Mouse (Mus musculus) layer of hippocampus, adult 2 months (tissue): ENCODE measurements at regions not wholly inside any gene's neighbourhood (a gene's known extent, or its start where the extent isn't known, plus 50 kb on each side); places are given as distances from the start of the nearest gene placed in this dataset.
A peak's percentile ranks its signal among the peaks of the same experiment; 100 is the strongest.

Source experiments
- DNase-seq, 2 experiments: peaks; one replicate each; pipeline ENCODE4 v3.0.0; 2022; ENCODE audit warnings: low spot score in 2 of 2
- H3K27ac ChIP-seq: fragments of 200-600 bp; 2 replicates; pipeline ENCODE4 v1.8.1; 2022
- H3K4me3 ChIP-seq: fragments of 200-600 bp; 2 replicates; pipeline ENCODE4 v1.8.1; 2022; ENCODE audit warnings: mild to moderate bottlenecking
- CTCF ChIP-seq: fragments of 200-600 bp; conservative IDR thresholded peaks from 2 replicates; pipeline ENCODE4 v1.8.1; 2022; ENCODE audit warnings: antibody characterized with exemption, mild to moderate bottlenecking, moderate library complexity

DNA sequence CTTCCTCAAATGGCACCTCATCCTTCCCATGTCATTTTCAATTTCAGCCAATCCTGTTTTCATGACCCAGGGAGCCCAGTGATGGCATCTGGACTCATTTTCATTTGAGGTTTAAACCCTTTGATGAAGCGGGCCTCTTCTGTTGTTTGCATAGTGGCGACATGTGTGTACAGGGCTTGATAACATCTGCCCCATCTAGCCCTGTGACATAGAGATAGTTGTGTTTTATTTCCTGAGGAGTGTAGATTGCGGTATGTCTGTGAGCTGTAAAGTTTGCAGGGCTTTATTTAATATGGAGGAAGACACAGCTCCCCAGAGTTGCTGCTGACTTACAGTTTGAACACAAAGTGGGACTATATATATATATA lies 92.9 kb downstream of the Gm815 start:
- Histone ChIP-seq H3K4me3 (no peak overlapping the region), H3K27ac (no peak overlapping the region)
- TF ChIP-seq CTCF: no peak
- DNase-seq: no peak

DNA sequence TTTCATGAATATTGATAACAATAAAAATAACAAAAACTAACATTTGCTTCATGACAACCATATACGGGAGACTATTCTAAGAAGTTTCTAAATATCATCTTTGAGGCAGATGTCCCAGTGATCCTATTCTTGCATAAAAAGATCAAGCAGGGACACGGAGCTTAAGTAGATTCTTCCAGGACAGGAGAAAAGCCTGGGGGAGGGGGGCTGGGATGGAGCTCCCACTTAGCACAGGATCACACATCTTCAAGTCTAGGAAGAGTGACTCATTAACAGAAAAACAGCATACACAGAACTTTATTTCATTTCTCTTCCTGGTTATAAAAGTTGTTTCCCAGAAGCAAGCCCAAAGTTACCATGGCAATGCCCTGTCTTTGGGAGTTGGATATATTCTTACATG lies 93.6 kb downstream of the Gm815 start:
- H3K27ac ChIP-seq: no peak overlapping the region
- no peak for DNase-seq

DNA sequence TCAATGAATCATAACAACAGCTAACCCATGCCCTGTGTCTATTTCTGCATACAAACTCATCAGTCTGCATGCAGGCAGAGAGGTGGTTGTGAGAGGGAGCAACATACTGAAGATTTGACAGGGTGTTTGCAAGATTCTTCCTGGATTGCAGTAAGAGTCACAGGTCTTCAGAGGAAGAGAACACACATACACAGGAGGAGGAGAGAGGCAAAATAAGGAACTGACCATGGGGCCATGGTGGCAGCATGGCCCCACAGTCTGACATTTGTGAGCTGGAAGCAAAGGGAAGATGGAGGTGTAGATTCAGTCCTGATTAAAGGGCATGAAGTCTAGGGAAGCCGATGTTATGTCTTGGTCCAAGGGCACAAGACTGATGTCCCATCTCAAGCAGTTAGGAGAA lies 101.0 kb downstream of the Gm815 start:
- Histone ChIP-seq H3K27ac (0 out of 2 replicates have a peak overlapping the region, but pooled peaks have one; percentile 43), H3K4me3 (no peak overlapping the region)
- no peak for TF ChIP-seq CTCF
- no peak for DNase-seq

More for the DNA sequence above, 93.6 kb downstream of the Gm815 start:
- H3K4me3 ChIP-seq: no peak overlapping the region
- no peak for TF ChIP-seq CTCF

DNA sequence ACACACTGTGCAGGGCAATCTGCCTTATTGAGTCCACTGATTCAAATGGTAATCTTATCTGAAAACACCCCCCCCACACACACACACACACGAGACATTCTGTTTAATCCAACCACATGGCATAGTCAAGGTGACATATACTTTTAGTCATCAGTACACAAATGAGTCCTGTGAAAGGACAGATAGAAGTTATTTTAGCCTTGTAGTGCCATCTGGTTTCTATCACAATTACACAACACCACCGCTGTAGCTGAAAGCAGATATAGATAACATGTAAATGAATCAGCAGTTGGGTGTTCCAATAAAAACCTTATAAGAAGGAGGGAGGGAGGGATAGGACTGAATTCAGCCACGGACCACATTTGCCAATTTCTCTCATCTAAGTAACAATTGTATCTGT lies 101.5 kb downstream of the Gm815 start:
- no peak for TF ChIP-seq CTCF
- no peak overlapping the region for H3K27ac ChIP-seq
- H3K4me3 ChIP-seq: no peak overlapping the region
- DNase-seq: peak in 1 of 2 experiments; percentile 23

DNA sequence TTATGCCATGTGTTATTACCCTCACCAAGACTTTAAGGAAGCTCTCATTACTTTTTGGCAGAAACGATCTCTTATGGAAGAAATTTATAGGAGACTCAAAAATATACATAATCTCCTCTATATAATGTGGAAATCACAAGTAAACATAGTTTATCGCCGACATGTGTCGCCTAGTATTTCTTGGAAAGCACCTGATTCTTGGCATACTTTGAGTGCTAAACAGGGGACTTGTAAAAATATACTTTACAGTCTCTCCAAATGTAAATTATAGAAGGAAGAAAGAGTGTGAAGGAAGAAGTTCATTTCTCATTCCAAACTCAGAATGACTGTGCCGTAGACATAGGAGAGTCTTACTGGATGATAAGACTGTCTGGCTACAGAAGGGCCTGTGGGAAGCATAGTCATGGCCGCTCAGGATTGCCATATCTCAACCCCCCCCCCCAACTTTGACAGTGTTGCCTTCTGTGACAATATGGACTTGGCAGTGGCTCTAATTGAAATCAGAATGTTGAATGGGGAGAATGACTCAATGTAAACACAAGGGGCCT lies 102.3 kb downstream of the Gm815 start:
- H3K27ac ChIP-seq: no peak overlapping the region
- no peak overlapping the region for H3K4me3 ChIP-seq
- TF ChIP-seq CTCF: no peak
- no peak for DNase-seq

DNA sequence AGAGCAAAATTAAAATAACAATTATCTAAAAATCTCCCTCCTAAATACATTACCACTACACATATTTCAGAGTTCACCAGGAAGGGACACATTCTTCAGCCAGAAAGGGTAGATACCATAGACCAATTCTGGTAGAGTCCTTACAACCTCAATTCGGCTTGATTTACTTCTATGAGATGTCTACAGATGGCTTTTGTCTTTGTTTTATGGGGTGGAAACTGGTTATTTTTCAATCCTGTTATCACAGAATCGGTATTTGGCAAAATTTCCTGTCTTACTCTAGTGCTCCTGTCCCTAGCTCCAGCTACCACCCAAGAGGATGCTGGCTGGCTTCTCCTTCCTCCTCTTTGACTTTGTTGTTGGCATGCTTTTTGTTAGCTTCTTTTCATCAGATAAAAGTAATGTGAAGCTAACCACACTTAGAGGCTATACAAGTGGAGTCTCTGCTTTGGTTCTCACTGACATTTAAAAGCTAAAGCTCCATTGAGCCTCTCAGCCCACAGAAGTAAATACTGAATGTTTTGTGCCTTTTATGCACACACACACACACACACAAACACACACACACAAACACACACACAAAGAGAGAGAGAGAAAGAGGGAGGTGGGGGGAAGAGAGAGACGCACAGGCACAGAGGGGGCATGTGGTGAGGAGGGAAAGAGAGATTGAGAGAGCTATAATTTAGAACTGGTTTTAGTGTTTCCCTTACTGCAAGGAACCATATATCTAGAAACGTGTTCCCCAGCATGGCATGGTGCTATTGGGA lies 109.1 kb downstream of the Gm815 start:
- no peak for TF ChIP-seq CTCF
- Histone ChIP-seq H3K4me3 (no peak overlapping the region), H3K27ac (peak overlapping the region; percentile 46; the same call in 1 of the 2 replicates)
- DNase-seq: no peak

DNA sequence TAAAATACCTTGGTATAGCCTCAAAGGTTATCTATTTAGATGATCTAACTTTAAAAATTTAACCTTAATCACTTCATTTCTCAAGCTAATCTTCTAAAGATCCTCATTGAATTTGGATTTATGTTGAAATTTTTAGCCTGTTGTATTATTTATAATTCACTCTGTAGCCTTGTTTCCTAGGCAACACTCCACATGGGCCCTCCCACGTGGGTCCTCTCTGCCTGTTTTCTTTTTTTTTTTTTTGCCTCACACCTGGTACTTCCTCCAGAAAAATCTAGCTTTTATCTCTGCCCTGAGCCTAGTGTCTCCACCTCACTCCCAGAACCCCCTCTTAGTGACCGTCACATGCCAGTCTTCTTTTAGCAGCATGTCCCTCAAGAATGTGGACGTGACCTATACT lies 113.9 kb downstream of the Gm815 start:
- Histone ChIP-seq H3K4me3 (no peak overlapping the region), H3K27ac (peak overlapping the region; percentile 87)
- DNase-seq: peak in 1 of 2 experiments; percentile 31
- TF ChIP-seq CTCF: no peak

DNA sequence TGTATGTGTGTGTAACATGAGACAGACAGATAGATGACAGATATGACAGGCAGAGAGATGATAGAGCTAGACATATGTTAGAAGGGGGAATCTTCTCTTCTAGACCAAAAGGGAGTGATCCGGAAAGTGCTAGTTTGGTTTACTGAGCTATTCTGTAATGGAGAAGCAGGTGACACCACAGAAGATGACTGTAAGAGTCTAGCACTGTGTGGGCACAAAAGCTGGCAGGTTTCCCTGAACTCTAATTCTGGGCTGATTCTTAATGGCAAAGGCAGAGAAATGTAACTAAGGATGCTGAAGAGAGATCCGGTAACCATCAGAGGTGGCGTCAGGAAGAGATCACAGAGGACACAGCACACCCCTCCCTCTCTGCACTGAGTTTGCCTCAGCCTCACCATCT lies 136.2 kb downstream of the Gm815 start:
- H3K27ac ChIP-seq: no peak overlapping the region
- TF ChIP-seq CTCF: no peak
- DNase-seq: no peak
- no peak overlapping the region for H3K4me3 ChIP-seq

DNA sequence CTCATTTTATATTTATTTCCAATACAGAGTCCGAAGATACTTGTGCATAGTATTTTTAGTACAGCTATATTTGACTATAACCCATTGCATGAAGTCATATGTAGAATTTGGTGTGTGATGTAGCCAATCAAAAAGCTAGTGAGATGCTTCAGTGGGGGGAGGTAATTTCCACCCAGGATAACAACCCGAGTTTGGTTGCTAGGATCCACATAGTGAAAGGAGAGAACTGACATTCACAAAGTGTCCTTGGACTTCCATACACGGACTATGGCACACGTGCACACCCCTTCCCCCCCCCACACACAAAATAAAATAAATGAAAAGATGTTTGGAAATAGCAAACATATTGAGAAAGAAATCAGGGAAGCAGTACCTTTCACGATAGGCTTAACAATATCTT lies 137.2 kb downstream of the Gm815 start:
- H3K27ac ChIP-seq: no peak overlapping the region
- no peak for TF ChIP-seq CTCF
- DNase-seq: no peak
- no peak overlapping the region for H3K4me3 ChIP-seq

DNA sequence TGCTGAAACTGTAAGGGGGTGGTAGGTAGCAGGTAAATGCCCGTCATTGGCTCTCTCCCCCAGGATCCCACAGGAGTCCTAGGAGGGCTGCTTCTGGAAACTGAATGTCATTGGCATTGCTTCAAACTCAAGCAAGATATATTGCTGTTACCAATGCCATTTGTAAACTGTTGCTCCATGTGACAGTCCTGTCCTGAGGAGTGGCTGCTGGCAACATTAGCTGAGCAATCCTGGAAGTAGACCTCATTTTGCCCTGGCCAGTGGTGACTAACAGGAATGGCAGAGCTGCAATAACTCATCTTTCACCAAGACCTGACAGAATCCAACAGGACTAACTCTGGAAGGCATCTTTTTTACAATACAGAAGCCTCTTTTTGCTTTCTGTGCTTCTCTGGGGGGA lies 143.2 kb downstream of the Gm815 start:
- no peak for TF ChIP-seq CTCF
- DNase-seq: no peak
- Histone ChIP-seq H3K4me3 (no peak overlapping the region), H3K27ac (peak overlapping the region; percentile 39; the same call in 1 of the 2 replicates)

DNA sequence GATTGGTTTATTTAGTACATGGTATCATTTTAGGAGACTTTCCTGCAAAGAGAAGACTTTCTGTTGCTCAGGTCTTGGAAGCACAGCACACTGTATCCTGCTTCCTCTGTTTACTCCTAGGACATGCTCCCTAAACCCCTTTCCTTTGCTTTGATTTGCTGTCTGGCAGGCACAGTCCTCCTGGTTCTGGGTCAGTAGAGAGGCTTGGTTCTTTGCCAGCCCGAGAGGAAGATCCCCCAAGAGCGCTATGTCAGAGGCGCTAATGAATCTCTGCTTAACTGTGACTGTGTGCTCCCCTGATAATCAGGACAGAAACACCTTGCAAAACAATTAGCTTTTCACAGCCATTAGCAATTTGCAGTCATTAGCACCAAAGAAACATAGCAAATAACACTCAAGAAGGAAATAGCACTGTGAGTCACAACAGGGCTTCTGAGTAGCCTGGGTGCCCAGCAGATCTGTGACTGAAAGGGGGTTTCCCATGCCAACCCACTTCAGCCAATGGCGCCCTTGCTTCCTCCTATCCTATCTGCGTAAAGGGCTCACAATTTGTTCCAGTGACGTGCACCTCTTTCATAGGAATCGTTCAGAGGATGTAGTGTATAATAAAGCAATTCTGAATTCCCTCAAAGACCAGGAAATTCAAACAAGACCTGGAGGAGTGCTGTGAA lies 145.5 kb downstream of the Gm815 start:
- no peak for DNase-seq
- no peak overlapping the region for H3K4me3 ChIP-seq
- H3K27ac ChIP-seq: no peak overlapping the region
- TF ChIP-seq CTCF: no peak

DNA sequence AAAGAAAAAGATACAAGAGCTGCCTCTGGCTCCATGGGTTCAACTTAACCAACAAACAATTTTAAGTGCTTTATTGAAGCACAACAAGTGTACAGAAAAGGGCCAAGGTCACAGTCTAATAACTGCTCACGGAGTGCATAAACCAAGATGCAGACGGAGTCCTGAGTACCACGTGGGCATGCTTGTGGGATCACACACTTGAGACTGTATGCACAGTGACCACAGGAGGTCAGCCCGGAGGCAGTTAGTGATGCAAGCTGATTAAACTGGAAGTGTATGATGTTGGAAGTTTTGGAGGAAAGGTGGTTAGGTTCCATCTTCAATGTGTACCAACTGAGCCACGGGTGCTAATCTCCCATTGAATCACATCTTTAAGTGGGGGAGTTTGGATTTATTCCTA lies 146.9 kb downstream of the Gm815 start:
- Histone ChIP-seq H3K4me3 (no peak overlapping the region), H3K27ac (no peak overlapping the region)
- TF ChIP-seq CTCF: peak; percentile 41
- DNase-seq: no peak

DNA sequence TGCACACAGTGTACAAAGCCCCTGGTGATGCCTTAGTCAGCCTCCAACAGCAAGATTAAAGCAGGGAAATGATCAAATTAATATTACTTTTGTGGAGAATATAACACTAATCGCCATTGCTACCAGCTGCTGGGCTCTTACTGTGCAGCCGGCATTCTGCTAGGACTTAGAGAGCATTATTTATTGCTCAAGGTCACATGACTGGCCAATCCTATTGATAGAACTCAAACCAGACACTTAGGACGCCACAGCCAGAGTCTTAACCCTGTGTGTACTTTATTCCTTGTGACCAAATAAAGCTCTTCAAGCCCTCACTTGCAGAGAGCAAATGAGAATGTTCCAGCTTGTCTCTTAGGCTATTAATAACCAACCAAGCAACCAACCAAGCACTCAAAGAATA lies 152.6 kb downstream of the Gm815 start:
- H3K4me3 ChIP-seq: no peak overlapping the region
- no peak overlapping the region for H3K27ac ChIP-seq
- DNase-seq: no peak
- TF ChIP-seq CTCF: no peak
